Mouse (Mus musculus) stomach, postnatal 0 days (tissue): ENCODE data around the gene Tnfrsf25. TPM values are rescaled to one million over a fixed set of nuclear protein-coding genes. Genes with fewer than 3 reads are reported as not detected.

Source experiments
- ATAC-seq: fragments of 200-750 bp; cut with Nextera tagmentation; 2 replicates; pipeline ENCODE4 v1.8.0; 2017; ENCODE audit not compliant: low FRiP score, low TSS enrichment
- DNase-seq: peaks from one replicate; pipeline ENCODE4 v3.0.0-alpha.2; 2016; ENCODE audit warnings: low spot score
- H3K27ac ChIP-seq: fragments of 300-500 bp; sonication (generic); replicated peaks from 2 replicates; pipeline ENCODE4 v1.5.1; 2014; ENCODE audit warnings: mild to moderate bottlenecking, control low read depth
- H3K27me3 ChIP-seq: fragments of 300-500 bp; sonication (generic); 2 replicates; pipeline ENCODE4 v1.6.1; 2014; ENCODE audit warnings: low read length; ENCODE audit not compliant: control insufficient read depth, insufficient read depth
- H3K36me3 ChIP-seq: fragments of 300-500 bp; sonication (generic); 2 replicates; pipeline ENCODE4 v1.6.1; 2014; ENCODE audit warnings: low read length, mixed read lengths; ENCODE audit not compliant: control insufficient read depth, insufficient read depth
- H3K4me1 ChIP-seq: fragments of 300-500 bp; sonication (generic); replicated peaks from 2 replicates; pipeline ENCODE4 v1.6.1; 2014; ENCODE audit warnings: antibody characterized with exemption; ENCODE audit not compliant: control insufficient read depth, insufficient read depth
- H3K4me2 ChIP-seq: fragments of 300-500 bp; sonication (generic); replicated peaks from 2 replicates; pipeline ENCODE4 v1.6.1; 2014; ENCODE audit warnings: low read depth, mild to moderate bottlenecking, control low read depth, moderate library complexity
- H3K4me3 ChIP-seq: fragments of 300-500 bp; sonication (generic); 2 replicates; pipeline ENCODE4 v1.5.1; 2014; ENCODE audit warnings: low read depth, low read length, control low read depth
- H3K9ac ChIP-seq: fragments of 300-500 bp; sonication (generic); 2 replicates; pipeline ENCODE4 v1.6.1; 2014; ENCODE audit warnings: mild to moderate bottlenecking, low read length, control low read depth, mixed read lengths
- H3K9me3 ChIP-seq: fragments of 300-500 bp; sonication (generic); 2 replicates; pipeline ENCODE4 v1.6.1; 2016; ENCODE audit warnings: low read length; ENCODE audit not compliant: control insufficient read depth
- CTCF ChIP-seq: IDR thresholded peaks from 2 replicates; pipeline ENCODE4 v1.5.1; 2016; ENCODE audit warnings: antibody characterized with exemption, low read depth, mild to moderate bottlenecking, moderate library complexity
- EP300 ChIP-seq: optimal IDR thresholded peaks from 2 replicates; pipeline ENCODE3; 2016; ENCODE audit warnings: antibody characterized with exemption
- WGBS: fragments of 180-500 bp; shearing (Covaris S2); extraction: QIAGEN DNeasy Blood & Tissue Kit; methylation state at CpG from one replicate; pipeline ENCODE4 v1.1.7; 2014; 5-methylcytosine and 5-hydroxymethylcytosine counted together
- polyA plus RNA-seq: library from polyadenylated mRNA; unstranded; fragments of >200 nt; fragmentation: Nextera tagmentation; extraction: Ambion mirVana; gene quantifications from 2 replicates; pipeline ENCODE4 v1.2.1, GENCODE M21; 2015

Gene Tnfrsf25
- polyA plus RNA-seq, 1 experiment from 2014 or later: 0.49 TPM

- H3K4me3 ChIP-seq: 0 out of 2 replicates have a peak overlapping the region, but pooled peaks have one; percentile 10
- ATAC-seq: no peak; the same call in 1 of the 2 replicates
These were observed 3.9 kb downstream of the Tnfrsf25 start for GRCm38 (mm10) chr4:152119396-152120292.

GRCm38 (mm10) chr4:152120311-152121182 is 4.8 kb downstream of the Tnfrsf25 start:
- H3K4me1 ChIP-seq: peaks cover 2% of the 10 kb centered on the region; the same call in 1 of the 2 replicates
- DNase-seq (no peak), ATAC-seq (no peak)
- peak overlapping the region; percentile 18; the same call in 1 of the 2 replicates for H3K9ac ChIP-seq
- H3K9me3 ChIP-seq: no peaks in the 10 kb centered on the region
- H3K27me3 ChIP-seq: peaks cover 10% of the 10 kb centered on the region; the same call in 1 of the 2 replicates
- H3K27ac ChIP-seq: no peak overlapping the region
- TF ChIP-seq CTCF: no peak
- no peak for TF ChIP-seq EP300
- H3K4me2 ChIP-seq: peak overlapping the region; percentile 31
- no peaks in the 10 kb centered on the region for H3K36me3 ChIP-seq
- whole genome bisulfite sequencing: 7% methylated on average over 30 of the region's 31 CpGs
- peak overlapping the region; percentile 21 for H3K4me3 ChIP-seq

More at GRCm38 (mm10) chr4:152119396-152120292, 3.9 kb downstream of the Tnfrsf25 start:
- H3K4me2 ChIP-seq: no peak overlapping the region
- H3K9ac ChIP-seq: no peak overlapping the region
- no peak overlapping the region for H3K27ac ChIP-seq
- DNase-seq: peak; percentile 76
- peaks cover 10% of the 10 kb centered on the region; the same call in 1 of the 2 replicates for H3K27me3 ChIP-seq
- H3K9me3 ChIP-seq: no peaks in the 10 kb centered on the region
- TF ChIP-seq EP300: no peak
- peak; percentile 74 for TF ChIP-seq CTCF
- peaks cover 2% of the 10 kb centered on the region; the same call in 1 of the 2 replicates for H3K4me1 ChIP-seq
- 18% methylated on average over 39 of the region's 39 CpGs for WGBS
- H3K36me3 ChIP-seq: no peaks in the 10 kb centered on the region

GRCm38 (mm10) chr4:152121183-152121505 is 5.4 kb downstream of the Tnfrsf25 start:
- peaks cover 2% of the 10 kb centered on the region for H3K4me1 ChIP-seq
- H3K27me3 ChIP-seq: peaks cover 10% of the 10 kb centered on the region; the same call in 1 of the 2 replicates
- H3K4me2 ChIP-seq: peak overlapping the region; percentile 31; the same call in 1 of the 2 replicates
- no peak overlapping the region for H3K27ac ChIP-seq
- DNase-seq (no peak), ATAC-seq (no peak)
- peak overlapping the region; percentile 21; the same call in 1 of the 2 replicates for H3K4me3 ChIP-seq
- H3K9me3 ChIP-seq: no peaks in the 10 kb centered on the region
- 5% methylated on average over 12 of the region's 12 CpGs for WGBS
- 0 out of 2 replicates have a peak overlapping the region, but pooled peaks have one; percentile 18 for H3K9ac ChIP-seq
- no peak for TF ChIP-seq CTCF
- TF ChIP-seq EP300: no peak
- H3K36me3 ChIP-seq: no peaks in the 10 kb centered on the region

- Histone ChIP-seq H3K27ac (no peak overlapping the region), H3K4me2 (no peak overlapping the region), H3K9ac (no peak overlapping the region), H3K27me3 (peaks cover 13% of the 10 kb centered on the region), H3K4me3 (no peak overlapping the region), H3K4me1 (no peaks in the 10 kb centered on the region; the same call in 1 of the 2 replicates), H3K36me3 (no peaks in the 10 kb centered on the region), H3K9me3 (no peaks in the 10 kb centered on the region)
- ATAC-seq (no peak), DNase-seq (no peak)
- WGBS: 46% methylated on average over 13 of the region's 13 CpGs
- TF ChIP-seq EP300: no peak
- no peak for TF ChIP-seq CTCF
These were observed 8.7 kb downstream of the Tnfrsf25 start for GRCm38 (mm10) chr4:152124361-152124961.

- no peak for ATAC-seq
- Histone ChIP-seq H3K27ac (no peak overlapping the region), H3K9me3 (no peaks in the 10 kb centered on the region), H3K9ac (no peak overlapping the region), H3K4me2 (peak overlapping the region; percentile 26; the same call in 1 of the 2 replicates), H3K4me3 (peak overlapping the region; percentile 17), H3K36me3 (no peaks in the 10 kb centered on the region), H3K27me3 (peaks cover 12% of the 10 kb centered on the region), H3K4me1 (no peaks in the 10 kb centered on the region; the same call in 1 of the 2 replicates)
- no peak for DNase-seq
- 30% methylated on average over 56 of the region's 56 CpGs for WGBS
- no peak for TF ChIP-seq CTCF
- no peak for TF ChIP-seq EP300
These were observed 9.7 kb downstream of the Tnfrsf25 start for GRCm38 (mm10) chr4:152125161-152126025.
